Mouse (Mus musculus) C2C12 (cell line): ENCODE results near the gene Stk25.

ENCODE experiments used
- CEBPB ChIP-seq: IDR thresholded peaks from one replicate; pipeline ENCODE4 v1.6.1; 2011; ENCODE audit warnings: low read depth, mild to moderate bottlenecking, control low read depth, moderate library complexity
- CTCF ChIP-seq: IDR thresholded peaks from one replicate; pipeline ENCODE4 v1.5.1; 2011; ENCODE audit not compliant: control insufficient read depth, insufficient read depth, insufficient read length
- MYOG ChIP-seq: IDR thresholded peaks from one replicate; pipeline ENCODE4 v1.6.1; 2011; ENCODE audit not compliant: control insufficient read depth, insufficient read length; ENCODE audit errors: extremely low read depth
- USF1 ChIP-seq: IDR thresholded peaks from one replicate; pipeline ENCODE4 v1.6.1; 2011; ENCODE audit warnings: low read depth, mild to moderate bottlenecking, control low read depth, moderate library complexity

DNA sequence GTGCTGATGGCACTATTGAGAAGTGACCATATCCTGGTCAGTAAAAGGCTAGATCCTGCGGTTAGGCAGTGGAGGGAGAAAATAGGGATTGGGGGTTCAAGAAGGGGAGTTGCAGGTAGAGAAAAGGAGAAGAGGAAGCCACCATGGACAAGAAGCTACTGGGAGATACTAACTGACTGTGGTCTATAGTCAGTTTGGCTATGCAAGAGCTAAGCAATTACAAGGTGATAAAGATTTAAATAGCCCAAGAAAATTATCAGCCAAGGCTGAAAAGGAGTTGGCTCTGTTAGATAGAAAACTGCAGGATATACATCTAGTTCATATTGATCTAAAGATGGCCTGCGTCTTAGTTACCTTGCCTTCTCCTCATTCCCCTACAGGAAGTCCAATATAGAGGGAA lies 15.8 kb downstream of the Stk25 start:
- no peak for TF ChIP-seq CTCF
- TF ChIP-seq MYOG, result no peak
- no peak for TF ChIP-seq CEBPB
- no peak for TF ChIP-seq USF1
